Mouse (Mus musculus): ENCODE results near the gene Cand2. TPM values are rescaled to one million over a fixed set of nuclear protein-coding genes. Genes with fewer than 3 reads are reported as not detected.

Cand2 gene
- polyA plus RNA-seq (2015; fragmentation: Nextera tagmentation; extraction: Ambion mirVana) = 36.8 and 40.1 TPM in 2 replicates

- peaks cover 25% of the 10 kb centered on the region for H3K4me1 ChIP-seq (ENCODE audit: insufficient read depth, low read length)
- WGBS = under 1% methylated on average over 24 of the region's 28 CpGs
- H3K27ac ChIP-seq (ENCODE audit: low read length) = peak within 1 kb of the TSS; percentile 75
- peak within 1 kb of the TSS; percentile 86 for H3K9ac ChIP-seq (replicated peaks; ENCODE audit: low read length)
- peak within 1 kb of the TSS; percentile 88 for H3K4me3 ChIP-seq (ENCODE audit: low read length)
- peak; percentile 87 for ATAC-seq (ENCODE audit: low FRiP score, low TSS enrichment)
- H3K9me3 ChIP-seq (ENCODE audit: low read length) = peaks cover 3% of the 10 kb centered on the region; the same call in 1 of the 2 replicates
- peak within 1 kb of the TSS; percentile 66 for H3K4me2 ChIP-seq (replicated peaks; ENCODE audit: low read depth, low read length)
- H3K27me3 ChIP-seq (ENCODE audit: insufficient read depth, low read length) = no peaks in the 10 kb centered on the region
- no peaks in the 10 kb centered on the region for H3K36me3 ChIP-seq (ENCODE audit: insufficient read depth, low read length)
Observed at GRCm38 (mm10) chr6:115774501-115774921, at the start of gene Cand2. Gene Cand2 (plus strand): TSS chr6:115774538.

DNA sequence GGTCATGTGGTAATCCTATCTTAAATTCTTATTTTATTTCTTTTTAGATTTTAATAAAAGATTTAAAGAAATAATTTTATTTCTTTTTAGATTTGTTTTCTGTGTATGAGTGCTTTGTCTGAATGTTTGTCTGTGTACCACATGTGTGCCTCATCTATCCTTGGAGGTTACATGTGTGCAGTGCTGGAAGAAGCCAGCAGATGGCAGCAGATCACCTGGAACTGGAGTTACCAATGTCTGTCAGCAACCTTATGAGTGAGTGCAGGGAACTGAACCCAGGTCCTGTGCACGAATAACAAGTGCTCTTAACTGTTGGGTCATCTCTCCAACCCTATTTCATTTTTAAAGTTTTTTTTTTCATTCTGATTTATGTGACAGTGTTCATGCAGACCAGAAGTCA is 47.2 kb upstream of the Cand2 start:
- Histone ChIP-seq H3K9me3 (ENCODE audit: low read length) (peaks cover 4% of the 10 kb centered on the region; the same call in 1 of the 2 replicates), H3K4me1 (ENCODE audit: insufficient read depth, low read length) (peaks cover 13% of the 10 kb centered on the region), H3K4me3 (ENCODE audit: low read length) (no peak overlapping the region), H3K27ac (ENCODE audit: low read length) (no peak overlapping the region), H3K36me3 (ENCODE audit: insufficient read depth, low read length) (no peaks in the 10 kb centered on the region), H3K27me3 (ENCODE audit: insufficient read depth, low read length) (no peaks in the 10 kb centered on the region), H3K9ac (replicated peaks; ENCODE audit: low read length) (no peak overlapping the region), H3K4me2 (replicated peaks; ENCODE audit: low read depth, low read length) (no peak overlapping the region)
- WGBS = 96% methylated on average over 1 of the region's 1 CpGs
- ATAC-seq (ENCODE audit: low FRiP score, low TSS enrichment) = no peak

- peaks cover 4% of the 10 kb centered on the region; the same call in 1 of the 2 replicates for H3K9me3 ChIP-seq (ENCODE audit: low read length)
- no peak overlapping the region for H3K4me2 ChIP-seq (replicated peaks; ENCODE audit: low read depth, low read length)
- no peaks in the 10 kb centered on the region for H3K36me3 ChIP-seq (ENCODE audit: insufficient read depth, low read length)
- peaks cover 13% of the 10 kb centered on the region for H3K4me1 ChIP-seq (ENCODE audit: insufficient read depth, low read length)
- 52% methylated on average over 2 of the region's 2 CpGs for WGBS
- no peaks in the 10 kb centered on the region for H3K27me3 ChIP-seq (ENCODE audit: insufficient read depth, low read length)
- no peak overlapping the region for H3K9ac ChIP-seq (replicated peaks; ENCODE audit: low read length)
- ATAC-seq (ENCODE audit: low FRiP score, low TSS enrichment) = no peak
- H3K4me3 ChIP-seq (ENCODE audit: low read length) = no peak overlapping the region
- no peak overlapping the region for H3K27ac ChIP-seq (ENCODE audit: low read length)
Observed at GRCm38 (mm10) chr6:115727570-115727969, 46.8 kb upstream of the Cand2 start.

GRCm38 (mm10) chr6:115730560-115731342 is 43.6 kb upstream of the Cand2 start:
- no peaks in the 10 kb centered on the region for H3K36me3 ChIP-seq (ENCODE audit: insufficient read depth, low read length)
- ATAC-seq (ENCODE audit: low FRiP score, low TSS enrichment) = no peak
- no peaks in the 10 kb centered on the region for H3K27me3 ChIP-seq (ENCODE audit: insufficient read depth, low read length)
- H3K4me3 ChIP-seq (ENCODE audit: low read length) = peak overlapping the region; percentile 5; the same call in 1 of the 2 replicates
- H3K4me1 ChIP-seq (ENCODE audit: insufficient read depth, low read length) = peaks cover 13% of the 10 kb centered on the region
- H3K9me3 ChIP-seq (ENCODE audit: low read length) = peaks cover 8% of the 10 kb centered on the region
- H3K9ac ChIP-seq (replicated peaks; ENCODE audit: low read length) = peak overlapping the region; percentile 31
- no peak overlapping the region for H3K27ac ChIP-seq (ENCODE audit: low read length)
- peak overlapping the region; percentile 38 for H3K4me2 ChIP-seq (replicated peaks; ENCODE audit: low read depth, low read length)
- 26% methylated on average over 20 of the region's 20 CpGs for WGBS

DNA sequence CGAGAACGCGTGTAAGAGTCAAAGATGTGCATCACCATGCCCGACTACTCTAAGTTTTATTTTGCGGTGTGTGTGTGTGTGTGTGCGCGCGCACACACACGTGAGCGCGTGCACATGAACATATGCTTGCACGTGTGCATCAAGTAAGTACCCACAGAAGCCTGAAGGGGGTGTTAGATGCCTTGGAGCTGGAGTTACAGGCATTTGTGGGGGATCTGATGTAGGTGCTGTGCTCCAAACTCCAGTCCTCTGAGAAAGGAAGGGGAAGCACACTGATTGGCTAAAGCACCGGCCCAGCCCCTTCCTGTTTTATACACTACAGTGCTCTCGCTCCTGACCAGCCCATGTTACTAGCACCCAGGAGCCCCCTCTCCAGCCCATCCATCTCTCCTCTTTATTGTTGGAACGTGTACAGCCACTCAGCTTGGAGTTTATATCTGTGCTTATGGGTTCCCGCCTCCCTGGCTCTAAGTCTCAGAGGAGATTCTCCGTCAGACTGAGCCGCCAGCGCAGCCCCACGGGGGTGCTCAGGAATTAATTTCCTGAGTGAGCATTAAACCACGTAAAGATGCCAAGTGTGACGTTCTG is 41.9 kb upstream of the Cand2 start:
- H3K9me3 ChIP-seq (ENCODE audit: low read length) = peaks cover 5% of the 10 kb centered on the region
- no peaks in the 10 kb centered on the region for H3K36me3 ChIP-seq (ENCODE audit: insufficient read depth, low read length)
- H3K27me3 ChIP-seq (ENCODE audit: insufficient read depth, low read length) = no peaks in the 10 kb centered on the region
- no peak overlapping the region for H3K9ac ChIP-seq (replicated peaks; ENCODE audit: low read length)
- no peak overlapping the region for H3K4me2 ChIP-seq (replicated peaks; ENCODE audit: low read depth, low read length)
- H3K4me3 ChIP-seq (ENCODE audit: low read length) = no peak overlapping the region
- WGBS = 71% methylated on average over 22 of the region's 22 CpGs
- peaks cover 13% of the 10 kb centered on the region for H3K4me1 ChIP-seq (ENCODE audit: insufficient read depth, low read length)
- ATAC-seq (ENCODE audit: low FRiP score, low TSS enrichment) = no peak
- H3K27ac ChIP-seq (ENCODE audit: low read length) = no peak overlapping the region

GRCm38 (mm10) chr6:115734909-115735308 is 39.4 kb upstream of the Cand2 start:
- Histone ChIP-seq H3K4me2 (replicated peaks; ENCODE audit: low read depth, low read length) (no peak overlapping the region), H3K36me3 (ENCODE audit: insufficient read depth, low read length) (no peaks in the 10 kb centered on the region), H3K27me3 (ENCODE audit: insufficient read depth, low read length) (no peaks in the 10 kb centered on the region), H3K4me1 (ENCODE audit: insufficient read depth, low read length) (peaks cover 13% of the 10 kb centered on the region), H3K4me3 (ENCODE audit: low read length) (no peak overlapping the region), H3K27ac (ENCODE audit: low read length) (no peak overlapping the region), H3K9ac (replicated peaks; ENCODE audit: low read length) (no peak overlapping the region), H3K9me3 (ENCODE audit: low read length) (peaks cover 4% of the 10 kb centered on the region)
- 72% methylated on average over 4 of the region's 4 CpGs for WGBS
- ATAC-seq (ENCODE audit: low FRiP score, low TSS enrichment) = no peak

DNA sequence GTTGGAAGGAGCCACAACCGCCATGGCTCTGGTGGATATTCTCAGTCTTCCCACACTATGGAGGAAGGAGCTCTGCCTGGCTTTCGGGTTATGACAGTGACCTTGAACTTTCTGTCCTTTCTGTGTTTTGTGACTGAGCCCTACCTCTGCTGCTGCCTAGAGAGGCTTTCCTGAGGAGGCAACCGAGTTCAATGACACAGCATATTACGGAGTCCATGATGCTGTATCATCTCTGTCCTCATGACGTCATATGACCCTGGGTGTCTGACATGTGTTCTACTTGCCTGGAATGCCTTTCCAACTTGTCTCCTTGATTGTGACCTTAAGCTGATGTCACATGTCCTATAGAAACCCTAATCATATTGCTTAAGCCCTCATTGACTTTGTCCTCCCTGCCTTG is 35.3 kb upstream of the Cand2 start:
- H3K4me1 ChIP-seq (ENCODE audit: insufficient read depth, low read length) = no peaks in the 10 kb centered on the region
- no peak overlapping the region for H3K4me3 ChIP-seq (ENCODE audit: low read length)
- no peak for ATAC-seq (ENCODE audit: low FRiP score, low TSS enrichment)
- peaks cover 4% of the 10 kb centered on the region for H3K9me3 ChIP-seq (ENCODE audit: low read length)
- H3K27ac ChIP-seq (ENCODE audit: low read length) = no peak overlapping the region
- WGBS = 91% methylated on average over 5 of the region's 5 CpGs
- no peak overlapping the region for H3K4me2 ChIP-seq (replicated peaks; ENCODE audit: low read depth, low read length)
- H3K9ac ChIP-seq (replicated peaks; ENCODE audit: low read length) = no peak overlapping the region
- no peaks in the 10 kb centered on the region for H3K36me3 ChIP-seq (ENCODE audit: insufficient read depth, low read length)
- H3K27me3 ChIP-seq (ENCODE audit: insufficient read depth, low read length) = no peaks in the 10 kb centered on the region

DNA sequence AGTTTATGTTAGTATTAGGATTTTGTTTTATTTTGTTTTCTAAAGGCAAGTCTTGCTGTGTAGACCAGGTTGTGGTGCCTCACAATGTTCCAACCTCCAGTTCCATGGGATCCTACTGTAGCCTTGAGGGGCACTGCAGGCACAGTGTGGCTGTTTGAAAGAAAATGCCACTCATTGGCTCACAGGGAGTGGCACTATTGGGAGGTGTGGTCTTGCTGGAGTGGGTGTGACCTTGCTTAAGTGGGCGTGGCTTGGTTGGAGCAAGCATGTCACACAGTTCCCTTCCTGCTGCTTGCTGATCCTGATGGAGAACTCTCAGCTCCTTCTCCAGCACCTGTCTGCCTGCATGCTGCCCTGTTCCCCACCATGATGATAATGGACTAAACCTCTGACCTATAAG is 30.8 kb upstream of the Cand2 start:
- Histone ChIP-seq H3K27me3 (ENCODE audit: insufficient read depth, low read length) (no peaks in the 10 kb centered on the region), H3K4me3 (ENCODE audit: low read length) (no peak overlapping the region), H3K4me1 (ENCODE audit: insufficient read depth, low read length) (no peaks in the 10 kb centered on the region), H3K36me3 (ENCODE audit: insufficient read depth, low read length) (no peaks in the 10 kb centered on the region), H3K27ac (ENCODE audit: low read length) (no peak overlapping the region), H3K9me3 (ENCODE audit: low read length) (no peaks in the 10 kb centered on the region), H3K4me2 (replicated peaks; ENCODE audit: low read depth, low read length) (no peak overlapping the region), H3K9ac (replicated peaks; ENCODE audit: low read length) (no peak overlapping the region)
- peak; percentile 67; the same call in 1 of the 2 replicates for ATAC-seq (ENCODE audit: low FRiP score, low TSS enrichment)
- 4% methylated on average over 1 of the region's 1 CpGs for WGBS

- Histone ChIP-seq H3K27ac (ENCODE audit: low read length) (no peak overlapping the region), H3K36me3 (ENCODE audit: insufficient read depth, low read length) (no peaks in the 10 kb centered on the region), H3K27me3 (ENCODE audit: insufficient read depth, low read length) (no peaks in the 10 kb centered on the region), H3K4me2 (replicated peaks; ENCODE audit: low read depth, low read length) (no peak overlapping the region), H3K9ac (replicated peaks; ENCODE audit: low read length) (no peak overlapping the region), H3K4me3 (ENCODE audit: low read length) (no peak overlapping the region), H3K4me1 (ENCODE audit: insufficient read depth, low read length) (no peaks in the 10 kb centered on the region), H3K9me3 (ENCODE audit: low read length) (no peaks in the 10 kb centered on the region)
- no peak for ATAC-seq (ENCODE audit: low FRiP score, low TSS enrichment)
- 47% methylated on average over 1 of the region's 1 CpGs for WGBS
Observed at GRCm38 (mm10) chr6:115746326-115746725, 28.0 kb upstream of the Cand2 start.

GRCm38 (mm10) chr6:115755536-115755935 is 18.8 kb upstream of the Cand2 start:
- H3K4me1 ChIP-seq (ENCODE audit: insufficient read depth, low read length) = 0 out of 2 replicates have a peak, but pooled peaks cover 6% of the 10 kb centered on the region
- no peak for ATAC-seq (ENCODE audit: low FRiP score, low TSS enrichment)
- no peak overlapping the region for H3K4me2 ChIP-seq (replicated peaks; ENCODE audit: low read depth, low read length)
- H3K4me3 ChIP-seq (ENCODE audit: low read length) = no peak overlapping the region
- no peaks in the 10 kb centered on the region for H3K27me3 ChIP-seq (ENCODE audit: insufficient read depth, low read length)
- no peaks in the 10 kb centered on the region for H3K36me3 ChIP-seq (ENCODE audit: insufficient read depth, low read length)
- WGBS = 80% methylated on average over 7 of the region's 7 CpGs
- H3K27ac ChIP-seq (ENCODE audit: low read length) = no peak overlapping the region
- no peak overlapping the region for H3K9ac ChIP-seq (replicated peaks; ENCODE audit: low read length)
- no peaks in the 10 kb centered on the region for H3K9me3 ChIP-seq (ENCODE audit: low read length)
